Mouse (Mus musculus): Measurements from ENCODE around the gene Rnf168.

Gene Rnf168

DNA sequence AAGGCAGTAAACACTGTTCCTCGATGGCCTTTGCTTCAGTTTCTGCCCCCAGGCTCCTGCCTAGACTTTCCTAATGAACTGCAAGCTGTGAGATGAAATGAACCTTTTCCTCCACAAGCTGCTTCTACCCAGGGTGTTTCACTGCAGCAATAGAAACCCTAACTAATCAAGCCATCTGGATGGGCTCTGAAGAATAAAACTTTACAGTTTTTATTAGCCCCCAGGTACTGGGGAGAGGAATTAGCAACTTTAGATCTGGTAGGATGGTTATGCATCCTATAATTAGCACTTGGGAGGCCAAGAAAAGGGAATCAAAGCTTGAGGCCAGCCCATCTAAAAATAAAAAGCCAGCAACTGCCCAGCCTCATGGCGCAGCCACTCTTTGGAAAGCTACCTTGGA, 39.3 kb downstream of the Rnf168 start:
- no peak for DNase-seq (ENCODE audit: low read depth)

GRCm38 (mm10) chr16:32323953-32324352, 46.7 kb downstream of the Rnf168 start:
- no peak for DNase-seq (ENCODE audit: low read depth)

- DNase-seq (ENCODE audit: low read depth): no peak
Observed at GRCm38 (mm10) chr16:32330876-32331670, 53.8 kb downstream of the Rnf168 start.

- peak; percentile 91 for DNase-seq (ENCODE audit: low read depth)
Observed at GRCm38 (mm10) chr16:32332040-32332555, 54.8 kb downstream of the Rnf168 start, which contains the start of gene Ubxn7. TSS of gene Ubxn7 (plus strand) at chr16:32332257.

GRCm38 (mm10) chr16:32332556-32333511, 55.6 kb downstream of the Rnf168 start:
- DNase-seq (ENCODE audit: low read depth): peak; percentile 52

DNA sequence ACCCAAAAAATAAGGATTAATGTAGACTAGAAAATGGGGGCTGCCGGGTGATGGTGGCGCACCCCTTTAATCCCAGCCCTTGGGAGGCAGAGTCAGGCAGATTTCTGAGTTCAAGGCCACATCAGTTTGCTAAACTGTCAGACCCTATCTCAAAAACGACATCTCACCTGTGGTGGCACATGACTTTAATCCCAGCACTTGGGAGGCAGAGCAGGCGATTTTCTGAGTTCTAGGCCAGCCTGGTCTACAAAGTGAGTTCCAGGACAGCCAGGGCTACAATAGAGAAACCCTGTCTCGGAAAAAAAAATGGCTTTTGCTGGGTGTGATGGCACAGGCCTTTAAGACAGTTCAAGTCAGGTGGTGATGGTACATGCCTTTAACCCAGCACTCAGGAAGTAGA, 57.9 kb downstream of the Rnf168 start:
- no peak for DNase-seq (ENCODE audit: low read depth)

- DNase-seq (ENCODE audit: low read depth): no peak
Observed at GRCm38 (mm10) chr16:32336026-32336780, 58.9 kb downstream of the Rnf168 start.

- DNase-seq (ENCODE audit: low read depth): no peak
Observed at GRCm38 (mm10) chr16:32337001-32337400, 59.7 kb downstream of the Rnf168 start.

GRCm38 (mm10) chr16:32340451-32340850, 63.2 kb downstream of the Rnf168 start:
- DNase-seq (ENCODE audit: low read depth): no peak

DNA sequence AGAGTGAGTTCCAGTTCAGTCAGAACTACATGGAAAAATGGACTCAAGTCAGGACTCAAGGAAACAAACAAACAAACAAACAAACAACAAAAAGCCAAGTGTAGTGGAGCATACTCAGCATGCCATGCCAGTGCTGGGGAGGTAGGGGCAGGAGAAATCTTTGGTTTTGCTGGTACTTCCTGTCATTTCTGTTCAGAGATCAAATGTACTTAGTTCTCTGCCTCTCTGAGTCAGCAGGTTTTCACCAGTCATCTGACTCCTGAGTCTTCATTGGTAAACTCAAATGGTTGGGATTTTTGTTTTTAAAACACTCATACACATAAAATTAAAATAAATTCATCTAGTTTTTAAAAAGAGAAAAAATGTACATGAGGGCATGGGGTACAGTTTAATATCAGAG, 68.3 kb downstream of the Rnf168 start:
- no peak for DNase-seq (ENCODE audit: low read depth)

GRCm38 (mm10) chr16:32350776-32351175, 73.5 kb downstream of the Rnf168 start:
- no peak for DNase-seq (ENCODE audit: low read depth)
